Mouse (Mus musculus) stomach, postnatal 0 days (tissue): Measurements from ENCODE around the gene Ing1. TPM values are rescaled to one million over a fixed set of nuclear protein-coding genes. Genes with fewer than 3 reads are reported as not detected.

Experiments
- ATAC-seq: fragments of 200-750 bp; cut with Nextera tagmentation; 2 replicates; pipeline ENCODE4 v1.8.0; 2017; ENCODE audit not compliant: low FRiP score, low TSS enrichment
- DNase-seq: peaks from one replicate; pipeline ENCODE4 v3.0.0-alpha.2; 2016; ENCODE audit warnings: low spot score
- H3K27ac ChIP-seq: fragments of 300-500 bp; sonication (generic); replicated peaks from 2 replicates; pipeline ENCODE4 v1.5.1; 2014; ENCODE audit warnings: mild to moderate bottlenecking, control low read depth
- H3K27me3 ChIP-seq: fragments of 300-500 bp; sonication (generic); 2 replicates; pipeline ENCODE4 v1.6.1; 2014; ENCODE audit warnings: low read length; ENCODE audit not compliant: control insufficient read depth, insufficient read depth
- H3K36me3 ChIP-seq: fragments of 300-500 bp; sonication (generic); 2 replicates; pipeline ENCODE4 v1.6.1; 2014; ENCODE audit warnings: low read length, mixed read lengths; ENCODE audit not compliant: control insufficient read depth, insufficient read depth
- H3K4me1 ChIP-seq: fragments of 300-500 bp; sonication (generic); replicated peaks from 2 replicates; pipeline ENCODE4 v1.6.1; 2014; ENCODE audit warnings: antibody characterized with exemption; ENCODE audit not compliant: control insufficient read depth, insufficient read depth
- H3K4me2 ChIP-seq: fragments of 300-500 bp; sonication (generic); replicated peaks from 2 replicates; pipeline ENCODE4 v1.6.1; 2014; ENCODE audit warnings: low read depth, mild to moderate bottlenecking, control low read depth, moderate library complexity
- H3K4me3 ChIP-seq: fragments of 300-500 bp; sonication (generic); 2 replicates; pipeline ENCODE4 v1.5.1; 2014; ENCODE audit warnings: low read depth, low read length, control low read depth
- H3K9ac ChIP-seq: fragments of 300-500 bp; sonication (generic); 2 replicates; pipeline ENCODE4 v1.6.1; 2014; ENCODE audit warnings: mild to moderate bottlenecking, low read length, control low read depth, mixed read lengths
- H3K9me3 ChIP-seq: fragments of 300-500 bp; sonication (generic); 2 replicates; pipeline ENCODE4 v1.6.1; 2016; ENCODE audit warnings: low read length; ENCODE audit not compliant: control insufficient read depth
- CTCF ChIP-seq: IDR thresholded peaks from 2 replicates; pipeline ENCODE4 v1.5.1; 2016; ENCODE audit warnings: antibody characterized with exemption, low read depth, mild to moderate bottlenecking, moderate library complexity
- EP300 ChIP-seq: optimal IDR thresholded peaks from 2 replicates; pipeline ENCODE3; 2016; ENCODE audit warnings: antibody characterized with exemption
- WGBS: fragments of 180-500 bp; shearing (Covaris S2); extraction: QIAGEN DNeasy Blood & Tissue Kit; methylation state at CpG from one replicate; pipeline ENCODE4 v1.1.7; 2014; 5-methylcytosine and 5-hydroxymethylcytosine counted together
- polyA plus RNA-seq: library from polyadenylated mRNA; unstranded; fragments of >200 nt; fragmentation: Nextera tagmentation; extraction: Ambion mirVana; gene quantifications from 2 replicates; pipeline ENCODE4 v1.2.1, GENCODE M21; 2015

Gene Ing1
- polyA plus RNA-seq, 1 experiment from 2014 or later: 23.2 TPM

- no peak for DNase-seq
- no peak overlapping the region for H3K4me2 ChIP-seq
- no peaks in the 10 kb centered on the region for H3K36me3 ChIP-seq
- peaks cover under 1% of the 10 kb centered on the region; the same call in 1 of the 2 replicates for H3K4me1 ChIP-seq
- no peak overlapping the region for H3K9ac ChIP-seq
- no peak overlapping the region for H3K27ac ChIP-seq
- no peaks in the 10 kb centered on the region for H3K27me3 ChIP-seq
- no peak overlapping the region for H3K4me3 ChIP-seq
- no peak for TF ChIP-seq CTCF
- TF ChIP-seq EP300: no peak
- no peak for ATAC-seq
- H3K9me3 ChIP-seq: no peaks in the 10 kb centered on the region
- 94% methylated on average over 4 of the region's 4 CpGs for WGBS
Measured at GRCm38 (mm10) chr8:11570742-11571141, 15.4 kb downstream of the Ing1 start.

DNA sequence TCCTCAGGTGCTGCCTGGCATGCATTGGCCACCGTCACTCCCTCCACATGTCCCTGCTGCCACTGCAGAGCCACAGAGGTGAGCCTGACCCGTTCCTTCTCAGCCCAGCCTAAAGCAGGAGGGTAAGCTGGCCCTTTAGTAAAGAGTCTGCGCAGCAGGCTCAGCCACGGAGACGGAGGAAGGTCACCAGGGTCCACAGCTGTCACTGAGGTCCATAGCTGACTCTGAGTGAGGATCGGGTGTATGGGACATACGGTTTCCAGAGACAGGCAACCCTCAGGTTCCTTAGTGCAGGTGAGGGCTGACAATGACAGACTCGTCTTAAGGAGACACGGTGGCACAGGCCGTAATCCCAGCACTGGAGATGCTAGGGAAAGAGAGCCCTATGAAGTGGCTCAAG lies 16.6 kb downstream of the Ing1 start:
- 86% methylated on average over 10 of the region's 10 CpGs for WGBS
- Histone ChIP-seq H3K9ac (no peak overlapping the region), H3K27me3 (no peaks in the 10 kb centered on the region), H3K9me3 (no peaks in the 10 kb centered on the region), H3K4me3 (no peak overlapping the region), H3K4me2 (no peak overlapping the region), H3K27ac (no peak overlapping the region), H3K36me3 (no peaks in the 10 kb centered on the region), H3K4me1 (peaks cover 4% of the 10 kb centered on the region; the same call in 1 of the 2 replicates)
- DNase-seq: no peak
- ATAC-seq: no peak
- TF ChIP-seq CTCF: no peak
- TF ChIP-seq EP300: no peak

- Histone ChIP-seq H3K36me3 (no peaks in the 10 kb centered on the region), H3K4me2 (no peak overlapping the region), H3K4me1 (peaks cover 4% of the 10 kb centered on the region; the same call in 1 of the 2 replicates), H3K27me3 (no peaks in the 10 kb centered on the region), H3K4me3 (no peak overlapping the region), H3K27ac (no peak overlapping the region), H3K9ac (no peak overlapping the region), H3K9me3 (no peaks in the 10 kb centered on the region)
- ATAC-seq (no peak), DNase-seq (no peak)
- TF ChIP-seq EP300: no peak
- TF ChIP-seq CTCF: no peak
- 76% methylated on average over 6 of the region's 6 CpGs for WGBS
Measured at GRCm38 (mm10) chr8:11572428-11572827, 17.1 kb downstream of the Ing1 start.

GRCm38 (mm10) chr8:11574911-11575603 lies 19.7 kb downstream of the Ing1 start:
- no peak; the same call in 1 of the 2 replicates for ATAC-seq
- Histone ChIP-seq H3K4me2 (no peak overlapping the region), H3K36me3 (no peaks in the 10 kb centered on the region), H3K4me3 (no peak overlapping the region), H3K9ac (no peak overlapping the region; the same call in none of the 2 replicates), H3K27ac (peak overlapping the region; percentile 46; the same call in 1 of the 2 replicates), H3K27me3 (no peaks in the 10 kb centered on the region), H3K9me3 (no peaks in the 10 kb centered on the region), H3K4me1 (peaks cover 4% of the 10 kb centered on the region; the same call in 1 of the 2 replicates)
- DNase-seq: no peak
- TF ChIP-seq CTCF (no peak), EP300 (no peak)
- 48% methylated on average over 9 of the region's 9 CpGs for WGBS

GRCm38 (mm10) chr8:11575604-11576384 lies 20.4 kb downstream of the Ing1 start:
- no peaks in the 10 kb centered on the region for H3K27me3 ChIP-seq
- peak overlapping the region; percentile 13 for H3K9ac ChIP-seq
- H3K9me3 ChIP-seq: no peaks in the 10 kb centered on the region
- H3K4me1 ChIP-seq: peaks cover 4% of the 10 kb centered on the region; the same call in 1 of the 2 replicates
- no peak overlapping the region for H3K4me2 ChIP-seq
- TF ChIP-seq EP300 (no peak), CTCF (no peak)
- H3K4me3 ChIP-seq: no peak overlapping the region
- peak; percentile 30 for DNase-seq
- H3K36me3 ChIP-seq: no peaks in the 10 kb centered on the region
- peak overlapping the region; percentile 46; the same call in 1 of the 2 replicates for H3K27ac ChIP-seq
- ATAC-seq: peak; percentile 80
- 39% methylated on average over 16 of the region's 16 CpGs for WGBS
